Mouse (Mus musculus) CH12.LX (cell line): ENCODE data around the gene Gria3.

Source experiments
- CTCF ChIP-seq, 2 experiments: IDR thresholded peaks in 1 of 2; conservative IDR thresholded peaks in 1 of 2; 2 replicates each; pipeline ENCODE4 v1.5.1; 2011 to 2012; ENCODE audit warnings: low read depth in 2 of 2, low read length in 2 of 2, improper control_type of control experiment in 1 of 2, inconsistent platforms in 1 of 2, mild to moderate bottlenecking in 1 of 2, moderate library complexity in 1 of 2
- ELF1 ChIP-seq: IDR thresholded peaks from 2 replicates; pipeline ENCODE4 v1.6.1; 2014; ENCODE audit warnings: low read depth, mild to moderate bottlenecking, inconsistent platforms, low read length, improper control_type of control experiment
- EP300 ChIP-seq: IDR thresholded peaks from 2 replicates; pipeline ENCODE4 v1.6.1; 2011; ENCODE audit warnings: low read length, improper control_type of control experiment
- GABPA ChIP-seq: IDR thresholded peaks from 2 replicates; pipeline ENCODE4 v1.6.1; 2012; ENCODE audit warnings: low read depth, low read length, improper control_type of control experiment, inconsistent platforms; ENCODE audit not compliant: insufficient replicate concordance
- MAFK ChIP-seq: IDR thresholded peaks from 2 replicates; pipeline ENCODE4 v1.6.1; 2011; ENCODE audit warnings: low read length, improper control_type of control experiment; ENCODE audit not compliant: insufficient replicate concordance
- MAX ChIP-seq: IDR thresholded peaks from 2 replicates; pipeline ENCODE4 v1.6.1; 2011; ENCODE audit warnings: low read length, improper control_type of control experiment
- POLR2A ChIP-seq: IDR thresholded peaks from 2 replicates; pipeline ENCODE4 v1.6.1; 2011; ENCODE audit warnings: low read depth, mild to moderate bottlenecking, improper control_type of control experiment, low read length
- TCF12 ChIP-seq: IDR thresholded peaks from 2 replicates; pipeline ENCODE4 v1.6.1; 2014; ENCODE audit warnings: low read depth, mild to moderate bottlenecking, inconsistent platforms, low read length, improper control_type of control experiment
- ZMIZ1 ChIP-seq: IDR thresholded peaks from 2 replicates; pipeline ENCODE4 v1.6.1; 2012; ENCODE audit warnings: low read depth, mild to moderate bottlenecking, inconsistent platforms, low read length, improper control_type of control experiment

GRCm38 (mm10) chrX:41389079-41389478 lies 11.6 kb upstream of the Gria3 start:
- no peak for TF ChIP-seq GABPA
- TF ChIP-seq TCF12: no peak
- no peak for TF ChIP-seq MAX
- no peak for TF ChIP-seq POLR2A
- TF ChIP-seq EP300: no peak
- no peak for TF ChIP-seq ELF1
- TF ChIP-seq CTCF (conservative IDR thresholded peaks at IDR 0.05 in 1 of 2, IDR thresholded peaks at IDR 0.05 in 1 of 2; ENCODE audit: low read depth in 2 of 2, low read length in 2 of 2): no peak
- no peak for TF ChIP-seq MAFK
- TF ChIP-seq ZMIZ1: no peak
